Mouse (Mus musculus) lung, postnatal 0 days (tissue): ENCODE measurements around the gene Tdrkh. TPM values are rescaled to one million over a fixed set of nuclear protein-coding genes. Genes with fewer than 3 reads are reported as not detected.

Experiments used
- ATAC-seq: fragments of 200-750 bp; cut with Nextera tagmentation; 2 replicates; pipeline ENCODE4 v1.8.0; 2017; ENCODE audit warnings: moderate library complexity
- DNase-seq: peaks from one replicate; pipeline ENCODE4 v3.0.0-alpha.2; 2016; ENCODE audit warnings: low spot score
- H3K27ac ChIP-seq: fragments of 300-500 bp; sonication (generic); 2 replicates; pipeline ENCODE4 v1.5.1; 2014; ENCODE audit warnings: antibody characterized with exemption, mild to moderate bottlenecking, low read length, mixed read lengths
- H3K27me3 ChIP-seq: fragments of 300-500 bp; sonication (generic); replicated peaks from 2 replicates; pipeline ENCODE4 v1.6.1; 2014; ENCODE audit warnings: low read length, mixed read lengths; ENCODE audit not compliant: insufficient read depth
- H3K36me3 ChIP-seq: fragments of 300-500 bp; sonication (generic); 2 replicates; pipeline ENCODE4 v1.6.1; 2014; ENCODE audit warnings: low read length, mixed read lengths; ENCODE audit not compliant: insufficient read depth
- H3K4me1 ChIP-seq: fragments of 300-500 bp; sonication (generic); 2 replicates; pipeline ENCODE4 v1.6.1; 2014; ENCODE audit warnings: antibody characterized with exemption, low read depth, low read length, mixed read lengths; ENCODE audit not compliant: insufficient read depth
- H3K4me2 ChIP-seq: fragments of 300-500 bp; sonication (generic); replicated peaks from 2 replicates; pipeline ENCODE4 v1.6.1; 2014; ENCODE audit warnings: low read depth, mild to moderate bottlenecking, low read length, moderate library complexity, mixed read lengths
- H3K4me3 ChIP-seq: fragments of 300-500 bp; sonication (generic); 2 replicates; pipeline ENCODE4 v1.5.1; 2014; ENCODE audit warnings: low read depth, low read length
- H3K9ac ChIP-seq: fragments of 300-500 bp; sonication (generic); replicated peaks from 2 replicates; pipeline ENCODE4 v1.6.1; 2014; ENCODE audit warnings: low read depth, mild to moderate bottlenecking
- H3K9me3 ChIP-seq: fragments of 300-500 bp; sonication (generic); 2 replicates; pipeline ENCODE4 v1.6.1; 2016; ENCODE audit warnings: low read length, mixed read lengths
- CTCF ChIP-seq: IDR thresholded peaks from 2 replicates; pipeline ENCODE4 v1.5.1; 2016; ENCODE audit warnings: antibody characterized with exemption, mild to moderate bottlenecking
- EP300 ChIP-seq: IDR thresholded peaks from 2 replicates; pipeline ENCODE4 v1.6.1; 2016; ENCODE audit warnings: antibody characterized with exemption, mild to moderate bottlenecking, control low read depth
- WGBS: fragments of 180-500 bp; shearing (Covaris S2); extraction: QIAGEN DNeasy Blood & Tissue Kit; methylation state at CpG from one replicate; pipeline ENCODE4 v1.1.7; 2014; 5-methylcytosine and 5-hydroxymethylcytosine counted together
- polyA plus RNA-seq: library from polyadenylated mRNA; unstranded; fragments of >200 nt; fragmentation: Nextera tagmentation; extraction: Ambion mirVana; gene quantifications from 2 replicates; pipeline ENCODE4 v1.2.1, GENCODE M21; 2015

The Tdrkh gene
- polyA plus RNA-seq, 1 experiment from 2014 or later, result 2.1 TPM

DNA sequence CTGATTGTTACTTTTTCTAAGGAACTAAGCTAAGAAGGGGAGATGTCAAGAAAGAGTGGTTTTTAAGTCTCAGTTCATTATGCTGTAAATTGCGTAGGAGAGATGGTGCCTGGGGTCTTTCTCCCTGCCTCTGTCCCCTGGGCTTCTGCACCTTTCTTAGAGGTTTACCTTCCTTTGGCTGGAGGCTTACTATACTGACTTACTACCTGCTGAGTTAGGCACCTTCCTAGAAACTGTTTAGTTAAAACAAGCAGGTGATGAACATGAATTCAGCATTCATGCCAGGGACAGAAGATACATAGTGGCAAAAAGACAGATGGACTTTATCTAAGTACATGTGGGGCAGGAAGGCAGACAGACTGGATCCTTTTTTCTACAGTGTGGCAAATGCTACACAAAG is 16.7 kb upstream of the Tdrkh start:
- H3K4me3 ChIP-seq, result no peak overlapping the region
- TF ChIP-seq CTCF, result no peak
- TF ChIP-seq EP300, result no peak
- H3K4me1 ChIP-seq, result no peaks in the 10 kb centered on the region
- no peaks in the 10 kb centered on the region for H3K36me3 ChIP-seq
- no peak overlapping the region for H3K27ac ChIP-seq
- H3K9ac ChIP-seq, result no peak overlapping the region
- 81% methylated on average over 1 of the region's 1 CpGs for WGBS
- H3K4me2 ChIP-seq, result no peak overlapping the region
- H3K27me3 ChIP-seq, result no peaks in the 10 kb centered on the region
- ATAC-seq (no peak), DNase-seq (no peak)
- no peaks in the 10 kb centered on the region for H3K9me3 ChIP-seq

DNA sequence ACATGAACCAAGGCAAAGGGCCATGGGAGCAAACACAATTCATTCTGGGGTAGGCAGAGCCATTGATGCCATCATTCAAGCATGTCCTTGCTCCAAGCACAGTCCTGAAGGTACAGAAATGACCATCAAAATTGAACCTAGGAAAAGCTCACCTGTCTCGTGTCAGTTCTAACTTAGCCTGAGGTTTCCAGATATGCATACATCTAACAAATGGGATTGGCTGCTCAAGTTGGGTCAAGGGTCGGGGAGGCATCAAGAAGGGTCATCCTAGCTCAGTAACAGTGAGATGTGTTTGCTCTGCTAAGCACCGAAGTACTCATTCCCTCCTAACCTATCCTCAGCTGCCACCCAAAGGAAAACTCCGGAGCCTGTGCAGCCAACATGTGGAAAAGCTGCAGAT is 16.2 kb upstream of the Tdrkh start:
- DNase-seq (no peak), ATAC-seq (no peak)
- Histone ChIP-seq H3K27ac (no peak overlapping the region), H3K4me3 (no peak overlapping the region), H3K36me3 (no peaks in the 10 kb centered on the region), H3K4me1 (no peaks in the 10 kb centered on the region), H3K9ac (no peak overlapping the region), H3K4me2 (no peak overlapping the region), H3K9me3 (no peaks in the 10 kb centered on the region), H3K27me3 (no peaks in the 10 kb centered on the region)
- 75% methylated on average over 4 of the region's 4 CpGs for WGBS
- no peak for TF ChIP-seq EP300
- TF ChIP-seq CTCF, result no peak

- H3K4me1 ChIP-seq, result no peaks in the 10 kb centered on the region
- ATAC-seq (no peak), DNase-seq (no peak)
- no peaks in the 10 kb centered on the region for H3K27me3 ChIP-seq
- no peak within 1 kb of the TSS for H3K4me3 ChIP-seq
- H3K4me2 ChIP-seq, result peak within 1 kb of the TSS; percentile 35
- 69% methylated on average over 6 of the region's 6 CpGs for WGBS
- no peaks in the 10 kb centered on the region for H3K9me3 ChIP-seq
- H3K27ac ChIP-seq, result no peak within 1 kb of the TSS
- TF ChIP-seq CTCF (no peak), EP300 (no peak)
- no peaks in the 10 kb centered on the region for H3K36me3 ChIP-seq
- H3K9ac ChIP-seq, result no peak within 1 kb of the TSS
These were observed 14.9 kb upstream of the Tdrkh start, which contains the start of gene Lingo4 for GRCm38 (mm10) chr3:94398217-94398616. TSS of gene Lingo4 (plus strand) at chr3:94398517.

DNA sequence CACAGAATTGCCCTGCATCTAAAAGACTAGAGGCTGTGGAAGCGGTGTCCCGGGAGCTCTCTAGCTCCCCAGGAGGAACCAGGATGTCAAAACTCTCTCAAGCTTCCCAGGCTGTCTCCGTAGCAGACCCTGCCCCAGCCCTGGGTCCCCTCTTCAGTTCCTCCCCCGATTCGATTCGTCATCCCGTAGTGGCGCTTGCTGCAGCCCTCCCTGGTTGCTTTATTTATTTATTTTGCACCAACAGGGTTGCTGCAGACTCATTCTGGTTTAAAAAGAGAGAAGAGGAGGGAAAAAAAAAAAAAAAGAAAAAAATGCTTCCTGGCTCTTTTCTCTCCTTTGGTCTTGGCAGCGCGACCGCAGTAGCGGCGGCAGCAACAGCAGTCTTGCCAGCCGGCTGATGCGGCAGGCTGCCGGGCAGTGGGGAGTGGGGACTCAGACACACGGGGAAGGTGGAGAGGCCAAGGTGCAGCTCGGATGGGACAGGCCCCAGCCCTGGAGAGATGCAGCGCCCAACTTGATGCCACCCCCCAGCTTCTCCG is 14.1 kb upstream of the Tdrkh start:
- H3K4me3 ChIP-seq, result no peak overlapping the region
- WGBS, result 2% methylated on average over 20 of the region's 20 CpGs
- DNase-seq, result peak; percentile 22
- TF ChIP-seq EP300 (no peak), CTCF (peak; percentile 33)
- no peaks in the 10 kb centered on the region for H3K27me3 ChIP-seq
- peak overlapping the region; percentile 35 for H3K4me2 ChIP-seq
- H3K9ac ChIP-seq, result no peak overlapping the region
- H3K4me1 ChIP-seq, result no peaks in the 10 kb centered on the region
- no peaks in the 10 kb centered on the region for H3K9me3 ChIP-seq
- no peak overlapping the region for H3K27ac ChIP-seq
- no peaks in the 10 kb centered on the region for H3K36me3 ChIP-seq
- ATAC-seq, result no peak

DNA sequence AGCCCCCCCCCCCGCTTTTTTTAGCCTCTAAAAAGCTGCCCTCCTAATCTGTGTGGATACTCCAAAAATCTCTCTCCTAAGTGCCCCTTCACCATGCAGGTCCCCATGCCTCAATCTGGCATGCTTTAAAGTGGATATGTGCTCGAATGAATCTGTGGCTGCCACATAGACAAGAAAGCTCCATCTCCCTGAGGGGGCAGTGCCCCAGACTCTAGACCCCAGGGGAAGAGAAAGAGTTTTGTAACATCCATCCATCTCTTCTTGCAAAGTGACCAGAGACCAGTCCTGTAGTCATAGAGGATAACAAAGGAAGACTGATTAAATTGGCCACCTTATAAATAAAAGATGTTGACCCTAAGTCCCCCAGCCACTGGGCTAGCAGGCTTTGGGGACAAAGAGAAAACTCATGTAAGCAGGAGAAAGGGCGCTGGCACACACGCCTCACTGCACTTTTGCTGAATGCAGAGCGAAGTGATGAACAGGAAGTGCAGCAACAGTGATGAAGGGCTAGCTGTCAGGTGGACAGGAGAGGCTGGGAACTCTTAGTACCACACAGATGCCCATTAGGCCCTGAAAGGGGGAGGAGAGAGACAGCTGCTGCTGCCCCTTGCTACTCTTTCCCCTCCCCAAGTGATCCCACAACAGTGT is 13.3 kb upstream of the Tdrkh start:
- Histone ChIP-seq H3K27me3 (no peaks in the 10 kb centered on the region), H3K27ac (no peak overlapping the region), H3K4me2 (no peak overlapping the region), H3K9ac (no peak overlapping the region), H3K36me3 (no peaks in the 10 kb centered on the region), H3K4me3 (no peak overlapping the region), H3K4me1 (no peaks in the 10 kb centered on the region), H3K9me3 (no peaks in the 10 kb centered on the region)
- 50% methylated on average over 5 of the region's 5 CpGs for WGBS
- DNase-seq (no peak), ATAC-seq (no peak)
- TF ChIP-seq CTCF (no peak), EP300 (no peak)

GRCm38 (mm10) chr3:94402451-94402850 is 10.6 kb upstream of the Tdrkh start:
- no peaks in the 10 kb centered on the region for H3K27me3 ChIP-seq
- TF ChIP-seq CTCF (no peak), EP300 (no peak)
- WGBS, result 55% methylated on average over 8 of the region's 8 CpGs

More at GRCm38 (mm10) chr3:94402451-94402850, 10.6 kb upstream of the Tdrkh start:
- DNase-seq (no peak), ATAC-seq (no peak)
- no peaks in the 10 kb centered on the region for H3K4me1 ChIP-seq
- no peak overlapping the region for H3K27ac ChIP-seq
- no peak overlapping the region for H3K4me3 ChIP-seq
- H3K36me3 ChIP-seq, result no peaks in the 10 kb centered on the region
- H3K4me2 ChIP-seq, result no peak overlapping the region
- H3K9me3 ChIP-seq, result no peaks in the 10 kb centered on the region
- H3K9ac ChIP-seq, result no peak overlapping the region
